Mouse (Mus musculus) cerebellum, adult 2 months (tissue): ENCODE data around the gene Eif3k. TPM values are rescaled to one million over a fixed set of nuclear protein-coding genes. Genes with fewer than 3 reads are reported as not detected.

Experiments
- DNase-seq, 2 experiments: peaks; one replicate each; pipeline ENCODE4 v3.0.0; 2021
- H3K27ac ChIP-seq: fragments of 200-500 bp; 2 replicates; pipeline ENCODE4 v1.5.1; 2012; ENCODE audit warnings: low read length, control low read depth, inconsistent platforms; ENCODE audit not compliant: insufficient read depth
- H3K27me3 ChIP-seq: fragments of 200-500 bp; 2 replicates; pipeline ENCODE4 v1.6.1; 2012; ENCODE audit warnings: inconsistent platforms, mild to moderate bottlenecking, low read length, moderate library complexity; ENCODE audit not compliant: control insufficient read depth, insufficient read depth
- H3K4me1 ChIP-seq: fragments of 200-500 bp; 2 replicates; pipeline ENCODE4 v1.6.1; 2011; ENCODE audit warnings: low read length; ENCODE audit not compliant: control insufficient read depth, insufficient read depth
- H3K4me3 ChIP-seq: fragments of 200-500 bp; replicated peaks from 2 replicates; pipeline ENCODE3; 2011; ENCODE audit warnings: mild to moderate bottlenecking, low read depth, low read length, control low read depth; ENCODE audit not compliant: insufficient read depth
- CTCF ChIP-seq: fragments of 200-500 bp; IDR thresholded peaks from 2 replicates; pipeline ENCODE4 v1.5.1; 2011; ENCODE audit warnings: low read depth, mild to moderate bottlenecking, control low read depth, low read length, moderate library complexity, borderline replicate concordance; ENCODE audit not compliant: insufficient read depth
- POLR2A ChIP-seq: fragments of 200-500 bp; IDR thresholded peaks from 2 replicates; pipeline ENCODE4 v1.6.1; 2011; ENCODE audit warnings: low read length, control low read depth, borderline replicate concordance; ENCODE audit not compliant: insufficient read depth
- WGBS: fragments of 180-500 bp; shearing (Covaris S2); methylation state at CpG from one replicate; pipeline ENCODE4 v1.1.7; 2018; 5-methylcytosine and 5-hydroxymethylcytosine counted together
- polyA plus RNA-seq: library from polyadenylated mRNA; depleted of rRNA; stranded (reverse); fragments of >200 nt; gene quantifications from 2 replicates; pipeline ENCODE4 v1.2.3, GENCODE M21; 2012

Eif3k gene
- polyA plus RNA-seq, 1 experiment: 322 TPM

DNA sequence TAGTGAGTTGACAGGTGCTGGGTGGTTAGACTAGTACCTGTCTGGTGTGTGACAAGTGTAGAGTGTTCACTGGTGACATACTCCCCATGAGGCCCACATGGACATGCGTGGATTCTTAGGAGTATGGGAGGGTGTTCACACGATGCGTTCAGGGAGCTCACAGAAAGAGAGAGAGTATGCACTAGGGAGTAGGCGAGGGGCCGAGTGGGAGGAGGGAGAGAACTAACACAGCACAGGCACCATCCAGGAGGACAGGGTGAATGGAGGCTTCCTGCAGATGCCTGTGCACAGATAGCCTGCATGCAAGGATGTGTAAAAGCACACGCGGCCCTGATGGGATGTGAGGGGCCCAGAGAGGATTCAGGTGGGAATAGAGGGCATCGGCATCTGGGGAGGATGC, 40.8 kb upstream of the Eif3k start:
- no peak overlapping the region for H3K4me3 ChIP-seq
- TF ChIP-seq CTCF (no peak), POLR2A (no peak)
- no peak for DNase-seq
- 82% methylated on average over 8 of the region's 8 CpGs for WGBS
- no peaks in the 10 kb centered on the region for H3K4me1 ChIP-seq
- no peaks in the 10 kb centered on the region; the same call in 1 of the 2 replicates for H3K27me3 ChIP-seq
- H3K27ac ChIP-seq: no peak overlapping the region

- Histone ChIP-seq H3K4me1 (no peaks in the 10 kb centered on the region), H3K27me3 (no peaks in the 10 kb centered on the region; the same call in 1 of the 2 replicates), H3K27ac (no peak overlapping the region), H3K4me3 (no peak overlapping the region)
- WGBS: 2% methylated on average over 88 of the region's 88 CpGs
- TF ChIP-seq CTCF (no peak), POLR2A (no peak)
- DNase-seq: no peak
These were observed 38.0 kb upstream of the Eif3k start for GRCm38 (mm10) chr7:29019447-29020220.

- TF ChIP-seq POLR2A (no peak), CTCF (no peak)
- H3K4me3 ChIP-seq: no peak overlapping the region
- WGBS: 90% methylated on average over 7 of the region's 7 CpGs
- H3K27me3 ChIP-seq: no peaks in the 10 kb centered on the region; the same call in 1 of the 2 replicates
- DNase-seq: no peak
- H3K4me1 ChIP-seq: no peaks in the 10 kb centered on the region
- no peak overlapping the region for H3K27ac ChIP-seq
These were observed 35.6 kb upstream of the Eif3k start for GRCm38 (mm10) chr7:29017222-29017621.

- 80% methylated on average over 7 of the region's 7 CpGs for WGBS
- Histone ChIP-seq H3K4me3 (no peak overlapping the region), H3K27ac (no peak overlapping the region), H3K4me1 (no peaks in the 10 kb centered on the region), H3K27me3 (no peaks in the 10 kb centered on the region; the same call in 1 of the 2 replicates)
- DNase-seq: no peak
- TF ChIP-seq CTCF: no peak
- no peak for TF ChIP-seq POLR2A
These were observed 34.8 kb upstream of the Eif3k start for GRCm38 (mm10) chr7:29016440-29016839.

DNA sequence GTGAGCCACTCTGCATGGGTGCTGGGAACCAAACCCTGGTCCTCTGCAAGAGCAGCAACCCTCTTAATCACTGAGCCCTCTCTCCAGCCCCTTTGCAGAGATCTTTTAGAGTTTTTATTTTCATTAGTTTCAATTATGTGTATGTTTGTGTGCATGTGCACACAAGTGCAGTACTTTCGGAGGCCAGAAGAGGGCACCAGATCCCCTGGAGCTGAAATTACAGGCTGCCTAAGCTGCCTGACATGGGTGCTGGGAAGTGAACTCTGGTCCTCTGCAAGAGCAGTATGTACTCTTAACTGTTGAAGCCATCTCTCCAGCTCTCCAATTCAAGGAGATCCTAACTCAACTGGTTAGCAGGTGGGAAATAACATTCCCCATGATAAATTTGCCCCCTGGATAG, 33.3 kb upstream of the Eif3k start:
- H3K27ac ChIP-seq: no peak overlapping the region
- no peak overlapping the region for H3K4me3 ChIP-seq
- H3K4me1 ChIP-seq: no peaks in the 10 kb centered on the region
- no peak for DNase-seq
- no peaks in the 10 kb centered on the region; the same call in 1 of the 2 replicates for H3K27me3 ChIP-seq
- 98% methylated on average over 1 of the region's 1 CpGs for WGBS
- TF ChIP-seq POLR2A (no peak), CTCF (no peak)

DNA sequence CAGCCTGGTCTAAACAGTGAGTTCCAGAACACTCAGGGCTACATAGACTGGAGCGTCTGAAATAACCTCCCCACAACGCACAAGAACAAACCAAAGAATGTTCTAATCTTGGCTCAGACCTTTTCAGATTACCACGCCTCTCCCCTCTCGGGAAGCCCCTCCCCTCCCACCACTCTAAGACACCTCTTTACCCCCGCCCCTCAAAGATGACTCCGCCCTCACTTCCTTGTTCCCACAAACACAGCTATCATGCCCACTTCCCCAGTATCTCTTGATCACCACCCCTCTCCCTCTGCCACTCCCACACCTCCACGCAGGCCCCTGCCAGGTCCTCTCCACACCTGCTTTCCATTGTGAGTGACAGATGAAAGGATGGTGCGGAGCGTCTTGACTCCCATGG, 27.1 kb upstream of the Eif3k start:
- DNase-seq: no peak
- H3K4me3 ChIP-seq: no peak overlapping the region
- no peak overlapping the region for H3K27ac ChIP-seq
- 76% methylated on average over 9 of the region's 9 CpGs for WGBS
- TF ChIP-seq CTCF (no peak), POLR2A (no peak)
- H3K27me3 ChIP-seq: no peaks in the 10 kb centered on the region
- H3K4me1 ChIP-seq: no peaks in the 10 kb centered on the region

- Histone ChIP-seq H3K4me1 (no peaks in the 10 kb centered on the region), H3K27ac (no peak overlapping the region), H3K4me3 (no peak overlapping the region), H3K27me3 (no peaks in the 10 kb centered on the region)
- 92% methylated on average over 10 of the region's 10 CpGs for WGBS
- no peak for DNase-seq
- TF ChIP-seq POLR2A: no peak
These were observed 26.5 kb upstream of the Eif3k start for GRCm38 (mm10) chr7:29008171-29008570.
